Mouse (Mus musculus) forebrain, embryonic 11.5 days (tissue): ENCODE measurements at regions not wholly inside any gene's neighbourhood (a gene's known extent, or its start where the extent isn't known, plus 50 kb on each side); places are given as distances from the start of the nearest gene placed in this dataset.

Experiments used
- ATAC-seq: fragments of 200-750 bp; cut with Nextera tagmentation; replicated peaks from 2 replicates; pipeline ENCODE4 v1.8.0; 2017; ENCODE audit warnings: moderate TSS enrichment; ENCODE audit not compliant: low FRiP score
- DNase-seq: peaks from one replicate; pipeline ENCODE4 v3.0.0-alpha.2; 2017; ENCODE audit warnings: low spot score
- H3K27ac ChIP-seq: fragments of 300-500 bp; sonication (generic); 2 replicates; pipeline ENCODE4 v1.5.1; 2014; ENCODE audit warnings: low read depth, low read length
- H3K27me3 ChIP-seq: fragments of 300-500 bp; sonication (generic); 2 replicates; pipeline ENCODE4 v1.6.1; 2014; ENCODE audit warnings: mild to moderate bottlenecking, low read length, mixed read lengths; ENCODE audit not compliant: control insufficient read depth, insufficient read depth
- H3K36me3 ChIP-seq: fragments of 300-500 bp; sonication (generic); 2 replicates; pipeline ENCODE4 v1.6.1; 2014; ENCODE audit warnings: mild to moderate bottlenecking, low read length, moderate library complexity, mixed read lengths; ENCODE audit not compliant: control insufficient read depth, insufficient read depth
- H3K4me1 ChIP-seq: fragments of 300-500 bp; sonication (generic); replicated peaks from 2 replicates; pipeline ENCODE4 v1.6.1; 2014; ENCODE audit warnings: low read length, mixed read lengths; ENCODE audit not compliant: control insufficient read depth, insufficient read depth
- H3K4me2 ChIP-seq: fragments of 300-500 bp; sonication (generic); 2 replicates; pipeline ENCODE4 v1.6.1; 2014; ENCODE audit warnings: low read depth, mild to moderate bottlenecking, low read length, moderate library complexity, mixed read lengths; ENCODE audit not compliant: severe bottlenecking
- H3K4me3 ChIP-seq: fragments of 300-500 bp; sonication (generic); 2 replicates; pipeline ENCODE4 v1.5.1; 2014; ENCODE audit warnings: low read depth, low read length
- H3K9ac ChIP-seq: fragments of 300-500 bp; sonication (generic); 2 replicates; pipeline ENCODE4 v1.6.1; 2014; ENCODE audit warnings: low read length
- H3K9me3 ChIP-seq: fragments of 300-500 bp; sonication (generic); 2 replicates; pipeline ENCODE4 v1.6.1; 2016; ENCODE audit warnings: low read length, mixed read lengths; ENCODE audit not compliant: control insufficient read depth
- WGBS: fragments of 180-500 bp; shearing (Covaris S2); extraction: QIAGEN DNeasy Blood & Tissue Kit; methylation state at CpG from one replicate; pipeline ENCODE4 v1.1.7; 2014; 5-methylcytosine and 5-hydroxymethylcytosine counted together

- Histone ChIP-seq H3K4me3 (no peak overlapping the region), H3K4me2 (no peak overlapping the region), H3K27me3 (no peaks in the 10 kb centered on the region), H3K36me3 (no peaks in the 10 kb centered on the region), H3K9ac (no peak overlapping the region), H3K4me1 (no peaks in the 10 kb centered on the region), H3K27ac (no peak overlapping the region), H3K9me3 (no peaks in the 10 kb centered on the region)
- no peak for DNase-seq
- no peak for ATAC-seq
- 83% methylated on average over 2 of the region's 2 CpGs for WGBS
Observed at GRCm38 (mm10) chr13:5242782-5243181, 618.5 kb upstream of the Klf6 start.

DNA sequence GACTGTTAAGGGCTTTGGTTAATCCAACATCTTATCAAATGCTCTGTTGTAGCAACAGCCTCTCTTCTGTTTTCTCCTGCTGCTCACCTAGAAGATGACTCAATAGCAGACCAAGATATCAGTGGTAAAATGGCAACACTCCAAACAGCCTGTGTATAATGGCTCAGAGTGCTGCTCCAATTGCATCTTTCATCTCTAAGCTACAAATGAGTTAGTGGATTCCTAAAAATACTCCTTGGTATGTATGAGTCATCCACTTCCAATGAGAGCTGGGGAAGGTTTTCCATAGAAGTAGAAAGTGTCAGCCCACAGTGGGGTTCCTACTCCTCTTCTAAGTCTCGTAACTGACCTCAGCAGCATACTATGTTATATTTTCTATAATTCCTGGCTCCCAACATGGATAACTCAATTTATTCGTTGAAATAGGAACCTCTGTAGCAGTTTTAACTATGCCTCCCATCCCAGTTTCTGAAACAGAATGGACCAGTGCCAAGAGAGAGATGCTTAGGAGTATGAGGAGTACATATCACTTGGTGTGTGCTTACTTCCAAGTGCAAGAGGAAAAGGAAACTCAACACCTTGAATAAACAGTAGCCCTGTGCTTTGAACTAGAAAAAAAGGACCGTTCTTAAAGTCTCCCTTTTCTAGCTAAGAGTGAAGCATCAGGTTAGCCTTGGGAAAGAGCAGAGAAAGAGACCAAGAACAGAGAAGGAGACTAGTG, 612.5 kb upstream of the Klf6 start:
- no peak overlapping the region for H3K4me2 ChIP-seq
- no peaks in the 10 kb centered on the region for H3K36me3 ChIP-seq
- no peak overlapping the region for H3K4me3 ChIP-seq
- no peak overlapping the region for H3K27ac ChIP-seq
- H3K9me3 ChIP-seq = no peaks in the 10 kb centered on the region
- H3K4me1 ChIP-seq = no peaks in the 10 kb centered on the region
- no peak overlapping the region for H3K9ac ChIP-seq
- WGBS = 48% methylated on average over 3 of the region's 3 CpGs
- DNase-seq (no peak), ATAC-seq (no peak)
- no peaks in the 10 kb centered on the region for H3K27me3 ChIP-seq

- Histone ChIP-seq H3K27me3 (no peaks in the 10 kb centered on the region), H3K9me3 (no peaks in the 10 kb centered on the region), H3K9ac (no peak overlapping the region), H3K4me3 (no peak overlapping the region), H3K4me2 (no peak overlapping the region), H3K27ac (no peak overlapping the region), H3K4me1 (no peaks in the 10 kb centered on the region), H3K36me3 (no peaks in the 10 kb centered on the region)
- ATAC-seq (no peak), DNase-seq (no peak)
- 82% methylated on average over 6 of the region's 6 CpGs for WGBS
Observed at GRCm38 (mm10) chr13:5257891-5258660, 603.2 kb upstream of the Klf6 start.

GRCm38 (mm10) chr13:5259760-5260159, 601.5 kb upstream of the Klf6 start:
- WGBS = 87% methylated on average over 3 of the region's 3 CpGs
- Histone ChIP-seq H3K36me3 (no peaks in the 10 kb centered on the region), H3K9ac (no peak overlapping the region), H3K27ac (no peak overlapping the region), H3K4me3 (no peak overlapping the region), H3K9me3 (no peaks in the 10 kb centered on the region), H3K4me2 (no peak overlapping the region), H3K27me3 (no peaks in the 10 kb centered on the region), H3K4me1 (no peaks in the 10 kb centered on the region)
- DNase-seq (no peak), ATAC-seq (no peak)

DNA sequence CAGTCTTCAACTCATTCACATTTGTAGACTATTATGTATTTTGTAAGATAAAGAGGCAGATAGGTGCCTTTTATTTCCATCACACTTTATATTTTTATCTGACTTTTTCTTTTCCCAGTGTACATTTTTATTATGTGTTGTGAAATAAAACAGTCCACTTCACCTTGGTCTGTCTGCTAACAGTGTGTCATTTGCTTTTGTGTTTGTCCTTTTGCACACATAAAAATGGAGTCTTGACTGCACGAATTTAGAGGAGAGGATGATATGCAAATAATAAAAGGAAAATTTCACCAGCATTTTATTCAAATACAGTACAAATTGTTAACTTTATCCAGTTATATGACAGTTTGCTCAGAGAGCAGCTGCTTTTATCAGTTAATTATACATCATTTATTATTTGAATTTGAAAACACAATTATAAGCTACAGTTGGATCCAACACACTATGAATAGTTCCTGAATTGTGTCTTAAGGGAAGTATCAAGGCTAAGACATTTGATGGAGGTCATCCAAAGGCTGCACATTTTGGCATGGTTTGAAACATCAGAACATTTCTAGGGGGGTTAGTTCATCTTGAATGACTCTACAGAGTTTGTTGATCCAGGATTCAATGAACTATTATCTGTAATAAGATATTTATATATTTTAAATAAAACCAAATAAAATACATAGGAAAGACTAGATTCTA, 588.6 kb upstream of the Klf6 start:
- Histone ChIP-seq H3K27ac (no peak overlapping the region), H3K4me1 (no peaks in the 10 kb centered on the region), H3K27me3 (no peaks in the 10 kb centered on the region), H3K9me3 (no peaks in the 10 kb centered on the region), H3K36me3 (no peaks in the 10 kb centered on the region), H3K9ac (no peak overlapping the region), H3K4me3 (no peak overlapping the region), H3K4me2 (no peak overlapping the region)
- DNase-seq = no peak
- 82% methylated on average over 1 of the region's 1 CpGs for WGBS
- ATAC-seq = no peak

DNA sequence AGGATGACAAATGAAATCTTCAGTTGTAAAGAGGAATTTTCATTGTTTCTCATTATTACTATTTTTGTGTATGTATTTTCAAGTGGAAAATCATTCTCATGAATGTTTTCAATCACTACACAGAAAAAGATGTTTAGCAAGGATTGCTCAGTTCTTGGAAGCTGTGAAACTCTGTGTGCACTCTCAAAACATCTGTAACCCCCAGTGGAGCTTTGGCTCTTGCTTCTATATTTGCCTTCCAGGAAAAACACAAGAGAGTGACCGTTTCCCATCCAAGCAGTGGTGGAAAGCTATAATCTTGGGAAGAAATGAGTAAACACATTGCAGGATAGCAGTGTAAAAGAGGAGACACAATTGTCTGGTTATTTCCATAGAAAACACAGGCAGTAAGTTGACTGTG, 584.7 kb upstream of the Klf6 start:
- Histone ChIP-seq H3K4me3 (no peak overlapping the region), H3K4me2 (no peak overlapping the region), H3K9me3 (no peaks in the 10 kb centered on the region), H3K27me3 (no peaks in the 10 kb centered on the region), H3K4me1 (no peaks in the 10 kb centered on the region), H3K36me3 (no peaks in the 10 kb centered on the region), H3K9ac (no peak overlapping the region), H3K27ac (no peak overlapping the region)
- DNase-seq (no peak), ATAC-seq (no peak)
- 88% methylated on average over 1 of the region's 1 CpGs for WGBS

DNA sequence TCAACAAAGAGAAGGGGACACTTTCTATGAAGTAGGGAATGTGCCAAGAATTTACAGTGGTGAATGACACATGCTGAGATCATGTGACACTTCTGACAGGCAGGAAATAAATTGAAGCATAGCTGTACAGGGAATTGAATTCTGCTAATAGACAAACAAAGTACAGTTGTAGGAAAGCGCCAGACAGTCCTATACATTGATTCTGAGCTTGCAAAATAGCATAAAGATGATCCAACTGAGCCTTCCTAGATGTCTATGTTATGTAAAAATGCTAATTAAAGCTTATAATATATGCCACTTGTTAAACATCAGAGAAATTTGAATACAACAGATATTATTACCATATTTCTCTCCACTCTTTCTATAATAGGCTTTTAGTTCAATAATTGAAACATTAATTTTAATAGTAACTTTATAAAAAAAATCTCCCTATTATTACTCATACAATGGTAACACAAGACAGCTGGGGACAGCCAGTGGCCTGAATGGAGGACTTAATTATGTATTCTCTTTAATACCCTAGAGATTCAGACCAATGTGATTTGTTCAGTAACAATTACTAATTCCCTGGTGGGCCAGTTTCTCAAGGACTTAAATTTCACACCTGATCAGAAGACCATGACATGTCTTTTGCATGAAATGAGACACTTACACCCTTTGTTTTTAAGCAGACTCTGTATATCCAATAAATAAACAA, 571.4 kb upstream of the Klf6 start:
- Histone ChIP-seq H3K9ac (no peak overlapping the region), H3K4me1 (no peaks in the 10 kb centered on the region), H3K27me3 (no peaks in the 10 kb centered on the region), H3K36me3 (no peaks in the 10 kb centered on the region), H3K27ac (no peak overlapping the region), H3K4me2 (no peak overlapping the region), H3K4me3 (no peak overlapping the region), H3K9me3 (no peaks in the 10 kb centered on the region)
- WGBS = 80% methylated on average over 1 of the region's 1 CpGs
- no peak for DNase-seq
- no peak for ATAC-seq

GRCm38 (mm10) chr13:5302141-5302540, 559.1 kb upstream of the Klf6 start:
- peak; percentile 61; the same call in 1 of the 2 replicates for ATAC-seq
- 0% methylated on average over 1 of the region's 1 CpGs for WGBS

More at GRCm38 (mm10) chr13:5302141-5302540, 559.1 kb upstream of the Klf6 start:
- Histone ChIP-seq H3K9me3 (no peaks in the 10 kb centered on the region), H3K9ac (no peak overlapping the region), H3K4me1 (no peaks in the 10 kb centered on the region), H3K4me2 (no peak overlapping the region), H3K27me3 (no peaks in the 10 kb centered on the region), H3K27ac (no peak overlapping the region), H3K36me3 (no peaks in the 10 kb centered on the region), H3K4me3 (no peak overlapping the region)
- no peak for DNase-seq
